Mouse (Mus musculus) forebrain, postnatal 0 days (tissue): ENCODE results near the gene Gm13088. TPM values are rescaled to one million over a fixed set of nuclear protein-coding genes. Genes with fewer than 3 reads are reported as not detected.
"Not testable (repeated sequence)": the region's sequence is repeated elsewhere in the genome, so short reads cannot be mapped to it uniquely, and the experiment has no call there.

ENCODE experiments used
- ATAC-seq: fragments of 200-750 bp; cut with Nextera tagmentation; 2 replicates; pipeline ENCODE4 v1.8.0; 2017; ENCODE audit warnings: mild to moderate bottlenecking, moderate library complexity
- DNase-seq: peaks from one replicate; pipeline ENCODE4 v3.0.0-alpha.2; 2015
- H3K27ac ChIP-seq: fragments of 300-500 bp; sonication (generic); 2 replicates; pipeline ENCODE4 v1.5.1; 2014; ENCODE audit warnings: low read depth, mild to moderate bottlenecking, antibody characterized with exemption, low read length, moderate library complexity, mixed read lengths
- H3K27me3 ChIP-seq: fragments of 300-500 bp; sonication (generic); 2 replicates; pipeline ENCODE4 v1.6.1; 2014; ENCODE audit warnings: mild to moderate bottlenecking, low read length, mixed read lengths; ENCODE audit not compliant: insufficient read depth
- H3K36me3 ChIP-seq: fragments of 300-500 bp; sonication (generic); 2 replicates; pipeline ENCODE4 v1.6.1; 2014; ENCODE audit warnings: mild to moderate bottlenecking, moderate library complexity; ENCODE audit not compliant: insufficient read depth
- H3K4me1 ChIP-seq: fragments of 300-500 bp; sonication (generic); 2 replicates; pipeline ENCODE4 v1.6.1; 2014; ENCODE audit warnings: antibody characterized with exemption; ENCODE audit not compliant: insufficient read depth
- H3K4me2 ChIP-seq: fragments of 300-500 bp; sonication (generic); 2 replicates; pipeline ENCODE4 v1.6.1; 2014; ENCODE audit warnings: low read depth, mild to moderate bottlenecking, moderate library complexity
- H3K4me3 ChIP-seq: fragments of 300-500 bp; sonication (generic); 2 replicates; pipeline ENCODE4 v1.5.1; 2014; ENCODE audit warnings: low read depth, low read length, mixed read lengths
- H3K9ac ChIP-seq: fragments of 300-500 bp; sonication (generic); 2 replicates; pipeline ENCODE4 v1.6.1; 2014; ENCODE audit warnings: mild to moderate bottlenecking
- H3K9me3 ChIP-seq: fragments of 300-500 bp; sonication (generic); 2 replicates; pipeline ENCODE4 v1.6.1; 2016; ENCODE audit warnings: low read length
- CTCF ChIP-seq: sonication (generic); IDR thresholded peaks from 2 replicates; pipeline ENCODE4 v1.5.1; 2016; ENCODE audit warnings: antibody characterized with exemption, control low read depth, low read depth
- WGBS: fragments of 180-500 bp; shearing (Covaris S2); extraction: QIAGEN DNeasy Blood & Tissue Kit; methylation state at CpG from one replicate; pipeline ENCODE4 v1.1.7; 2014; 5-methylcytosine and 5-hydroxymethylcytosine counted together
- polyA plus RNA-seq: library from polyadenylated mRNA; unstranded; fragments of >200 nt; fragmentation: Nextera tagmentation; extraction: Ambion mirVana; gene quantifications from 2 replicates; pipeline ENCODE4 v1.2.1, GENCODE M21; 2015
- total RNA-seq: library from RNA; depleted of rRNA; stranded (reverse); fragments of >200 nt; gene quantifications from 2 replicates; pipeline ENCODE4 v1.2.3, GENCODE M21; 2014; rRNA removed

The Gm13088 gene
- not detected in 2 replicates for total RNA-seq
- not detected in 2 replicates for polyA plus RNA-seq

DNA sequence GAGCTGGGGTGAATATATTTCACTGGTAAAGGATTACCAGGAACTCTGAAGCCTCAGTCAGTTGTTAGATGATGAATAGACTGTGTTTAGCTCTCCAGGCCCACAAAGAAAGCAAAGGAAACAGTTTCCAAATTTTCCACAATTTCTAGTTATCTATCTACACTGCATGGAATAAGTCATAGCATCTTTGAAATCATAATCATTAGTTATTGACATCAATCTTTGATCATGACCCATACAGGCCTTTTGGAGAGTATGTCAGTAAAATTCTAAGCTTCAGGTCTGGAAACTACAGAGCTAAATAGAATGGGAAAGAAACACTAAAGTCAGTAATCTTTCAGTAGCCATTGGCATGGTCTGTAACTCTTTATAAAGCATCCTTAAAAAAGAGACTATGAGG is at the start of gene Gm13088:
TSS of gene Gm13088 (minus strand) at position 101 of the 400 bp plus-strand sequence.
- H3K4me3 ChIP-seq, H3K27ac ChIP-seq, H3K4me1 ChIP-seq, H3K9me3 ChIP-seq, H3K4me2 ChIP-seq, H3K36me3 ChIP-seq, ATAC-seq, H3K27me3 ChIP-seq, DNase-seq, H3K9ac ChIP-seq: not testable (repeated sequence)

DNA sequence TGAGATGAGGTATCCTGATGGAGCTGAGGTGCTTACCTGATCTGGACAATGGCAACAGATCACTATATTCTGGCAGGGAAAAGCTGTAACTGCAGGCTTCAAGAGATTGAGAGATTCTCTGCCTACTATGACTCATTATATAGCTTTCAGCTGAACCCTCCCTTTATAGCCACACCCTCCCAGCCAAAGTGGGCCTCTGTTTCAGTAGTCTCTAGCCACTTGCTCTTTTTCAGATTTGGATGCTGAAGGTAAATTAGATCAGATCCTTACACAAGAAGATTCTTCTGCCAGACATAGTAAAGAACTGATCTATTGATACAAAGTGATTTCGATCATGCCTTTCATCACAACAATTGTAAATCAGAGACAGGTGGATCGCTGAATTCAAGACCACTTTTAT is 45.6 kb upstream of the Gm13088 start, which contains the start of gene Gm13089:
TSS of gene Gm13089 (minus strand) at position 101 of the 400 bp plus-strand sequence.
- 85% methylated on average over 2 of the region's 2 CpGs for WGBS
- DNase-seq (no peak), ATAC-seq (no peak)
- H3K4me3 ChIP-seq: no peak within 1 kb of the TSS
- H3K36me3 ChIP-seq: no peaks in the 10 kb centered on the region
- no peaks in the 10 kb centered on the region for H3K4me1 ChIP-seq
- TF ChIP-seq CTCF: no peak
- H3K27me3 ChIP-seq: no peaks in the 10 kb centered on the region
- H3K27ac ChIP-seq: no peak within 1 kb of the TSS
- H3K9ac ChIP-seq: no peak within 1 kb of the TSS
- peaks cover 14% of the 10 kb centered on the region; the same call in 1 of the 2 replicates for H3K9me3 ChIP-seq
- no peak within 1 kb of the TSS for H3K4me2 ChIP-seq

GRCm38 (mm10) chr4:143618101-143618500 is 38.9 kb downstream of the Gm13088 start:
- not testable (repeated sequence) for H3K4me3 ChIP-seq, H3K27me3 ChIP-seq, H3K4me2 ChIP-seq, ATAC-seq, H3K36me3 ChIP-seq, H3K9me3 ChIP-seq, DNase-seq, H3K27ac ChIP-seq, H3K4me1 ChIP-seq, H3K9ac ChIP-seq
- WGBS: 87% methylated on average over 4 of the region's 4 CpGs

- not testable (repeated sequence) for H3K4me2 ChIP-seq, H3K4me1 ChIP-seq, H3K27me3 ChIP-seq, DNase-seq, H3K4me3 ChIP-seq, H3K9ac ChIP-seq, H3K9me3 ChIP-seq, H3K27ac ChIP-seq, H3K36me3 ChIP-seq, ATAC-seq
Measured at GRCm38 (mm10) chr4:143614703-143615102, 42.3 kb downstream of the Gm13088 start, which contains the start of gene Gm13083. Gene Gm13083, plus strand, starts transcription at chr4:143615003.

GRCm38 (mm10) chr4:143611927-143612326 is 45.1 kb downstream of the Gm13088 start:
- not testable (repeated sequence) for H3K4me3 ChIP-seq, DNase-seq, H3K9ac ChIP-seq, H3K4me2 ChIP-seq, H3K27ac ChIP-seq, H3K4me1 ChIP-seq, H3K36me3 ChIP-seq, H3K27me3 ChIP-seq, H3K9me3 ChIP-seq, ATAC-seq
- 86% methylated on average over 9 of the region's 9 CpGs for WGBS

Other genes starting within 250 kb of the Gm13088 start
- gene Pramef8, start 244.8 kb downstream of the Gm13088 start, total RNA-seq: 38.3 and 49.5 TPM in 2 replicates
- 17.3 and 17.4 TPM in 2 replicates for gene Pramef8, start 244.8 kb downstream of the Gm13088 start, polyA plus RNA-seq
- gene Oog4, start 206.9 kb downstream of the Gm13088 start, total RNA-seq: not detected in 2 replicates
- gene Oog4, start 206.9 kb downstream of the Gm13088 start, polyA plus RNA-seq: not detected in 2 replicates
- gene Gm13043, start 145.9 kb downstream of the Gm13088 start, total RNA-seq: not detected in 2 replicates
- gene Gm13043, start 145.9 kb downstream of the Gm13088 start, polyA plus RNA-seq: not detected in 2 replicates
- not detected in 2 replicates for gene Gm13040, start 121.3 kb downstream of the Gm13088 start, total RNA-seq
- not detected in 2 replicates for gene Gm13040, start 121.3 kb downstream of the Gm13088 start, polyA plus RNA-seq
- not detected in 2 replicates for gene BC080695, start 105.5 kb downstream of the Gm13088 start, total RNA-seq
- gene BC080695, start 105.5 kb downstream of the Gm13088 start, polyA plus RNA-seq: not detected in 2 replicates
- gene Gm13057, start 105.5 kb downstream of the Gm13088 start, total RNA-seq: not detected in 2 replicates
- not detected in 2 replicates for gene Gm13057, start 105.5 kb downstream of the Gm13088 start, polyA plus RNA-seq
- gene Gm13083, start 42.2 kb downstream of the Gm13088 start, total RNA-seq: not detected in 2 replicates
- not detected in 2 replicates for gene Gm13083, start 42.2 kb downstream of the Gm13088 start, polyA plus RNA-seq
- not detected in 2 replicates for gene Gm13089, start 45.5 kb upstream of the Gm13088 start, total RNA-seq
- gene Gm13089, start 45.5 kb upstream of the Gm13088 start, polyA plus RNA-seq: not detected in 2 replicates
- gene Gm13078, start 62.2 kb upstream of the Gm13088 start, total RNA-seq: not detected in 2 replicates
- gene Gm13078, start 62.2 kb upstream of the Gm13088 start, polyA plus RNA-seq: not detected in 2 replicates
- not detected in 2 replicates for gene Gm13023, start 132.1 kb upstream of the Gm13088 start, total RNA-seq
- gene Gm13023, start 132.1 kb upstream of the Gm13088 start, polyA plus RNA-seq: not detected in 2 replicates
- not detected in 2 replicates for gene Gm13084, start 158.8 kb upstream of the Gm13088 start, total RNA-seq
- gene Gm13084, start 158.8 kb upstream of the Gm13088 start, polyA plus RNA-seq: not detected in 2 replicates
- gene Gm13103, start 189.3 kb upstream of the Gm13088 start, total RNA-seq: not detected in 2 replicates
- not detected in 2 replicates for gene Gm13103, start 189.3 kb upstream of the Gm13088 start, polyA plus RNA-seq
- not detected in 2 replicates for gene Pramef6, start 243.1 kb upstream of the Gm13088 start, total RNA-seq
- not detected in 2 replicates for gene Pramef6, start 243.1 kb upstream of the Gm13088 start, polyA plus RNA-seq